Mouse (Mus musculus) gastrocnemius, adult 18-20 months (tissue): ENCODE data around the gene B4galnt4. TPM values are rescaled to one million over a fixed set of nuclear protein-coding genes. Genes with fewer than 3 reads are reported as not detected.

Experiments used
- DNase-seq: peaks from one replicate; pipeline ENCODE4 v3.0.0; 2021; ENCODE audit warnings: low spot score
- total RNA-seq, 2 experiments: library from RNA; stranded (reverse); gene quantifications; 2 replicates each; pipeline ENCODE4 v1.2.3; 2021

The B4galnt4 gene
- total RNA-seq, 2 experiments from 2014 or later: not detected

DNA sequence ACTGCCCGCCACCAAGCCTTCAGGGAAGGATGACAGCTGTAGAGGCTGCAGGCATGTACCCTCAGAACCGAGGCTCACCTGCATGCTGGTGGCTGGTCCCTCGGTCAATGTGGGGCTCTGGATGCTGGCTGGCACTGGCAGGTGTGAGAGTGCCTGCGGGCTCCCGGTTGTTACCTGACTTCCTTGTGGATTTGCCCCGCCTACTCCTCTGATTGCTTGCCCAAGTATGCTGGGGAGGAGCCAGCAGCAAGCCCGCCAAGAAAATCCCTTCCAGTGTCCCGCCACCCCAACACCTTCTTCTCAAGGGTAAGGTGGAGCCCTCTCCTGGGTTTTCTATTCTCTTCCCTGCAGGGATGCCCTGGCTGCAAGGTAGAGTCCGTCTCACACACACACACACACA is 56.7 kb downstream of the B4galnt4 start, which contains the start of gene Ano9:
Ano9 (minus strand) TSS at position 171 of the 400 bp plus-strand sequence.
- no peak for DNase-seq

GRCm38 (mm10) chr7:141119487-141119886 is 58.6 kb downstream of the B4galnt4 start:
- DNase-seq: no peak

- DNase-seq: no peak
Measured at GRCm38 (mm10) chr7:141120605-141121004, 59.7 kb downstream of the B4galnt4 start.

DNA sequence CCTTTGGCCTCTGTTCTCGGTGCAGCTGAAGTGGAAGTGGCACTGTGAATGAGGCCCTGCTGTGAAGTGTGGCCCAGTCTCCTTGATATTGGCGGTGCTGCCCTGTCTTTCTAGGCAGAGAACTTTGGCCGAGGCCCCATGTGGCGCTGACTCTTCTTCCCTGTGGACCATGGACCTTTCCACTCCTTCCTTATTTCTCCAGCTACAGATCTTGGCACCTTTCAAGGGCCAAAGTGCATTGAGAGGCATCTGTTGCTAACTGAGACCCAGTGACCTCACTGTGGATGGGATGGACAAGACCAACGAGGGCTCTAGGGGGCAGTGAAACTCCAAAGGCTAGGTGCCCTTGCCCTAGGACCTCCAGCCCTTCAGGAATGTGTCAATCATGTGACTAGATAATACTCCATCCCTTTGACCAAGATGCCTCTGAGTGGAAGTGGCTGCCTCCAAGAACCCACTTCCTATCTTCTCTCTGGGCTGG is 60.2 kb downstream of the B4galnt4 start:
- no peak for DNase-seq

Other genes starting within 250 kb of the B4galnt4 start
- not detected for gene Zfp941, start 238.9 kb upstream of the B4galnt4 start, total RNA-seq
- gene Urah, start 226.1 kb upstream of the B4galnt4 start, total RNA-seq: not detected
- not detected for gene Scgb1c1, start 215.6 kb upstream of the B4galnt4 start, total RNA-seq
- gene Odf3, start 213.3 kb upstream of the B4galnt4 start, total RNA-seq: not detected
- not detected for gene Gm45785, start 204.8 kb upstream of the B4galnt4 start, total RNA-seq
- 10 to 100 TPM; 11.9 to 13.7 TPM for gene Ric8a, start 204.1 kb upstream of the B4galnt4 start, total RNA-seq
- 1 to 10 TPM; 5.0 to 6.1 TPM for gene Bet1l, start 203.5 kb upstream of the B4galnt4 start, total RNA-seq
- gene Psmd13, start 179.1 kb upstream of the B4galnt4 start, total RNA-seq: 10 to 100 TPM; 83.0 to 87.8 TPM
- gene Sirt3, start 178.8 kb upstream of the B4galnt4 start, total RNA-seq: 10 to 100 TPM; 22.5 to 25.5 TPM
- gene Cox8b, start 160.7 kb upstream of the B4galnt4 start, total RNA-seq: 1,000 to 10,000 TPM; 2,037 to 2,233 TPM
- not detected for gene Nlrp6, start 140.2 kb upstream of the B4galnt4 start, total RNA-seq
- 1 to 10 TPM; 2.2 to 3.4 TPM for gene Pgghg, start 119.7 kb upstream of the B4galnt4 start, total RNA-seq
- gene Ifitm5, start 110.8 kb upstream of the B4galnt4 start, total RNA-seq: not detected
- gene Gm45717, start 105.2 kb upstream of the B4galnt4 start, total RNA-seq: not detected
- gene Ifitm2, start 105.1 kb upstream of the B4galnt4 start, total RNA-seq: 10 to 100 TPM; 44.8 to 64.4 TPM
- gene Ifitm1, start 93.9 kb upstream of the B4galnt4 start, total RNA-seq: 1 to 10 TPM in 1 of 2 experiments, under 1 TPM in 1; 0.97 to 1.3 TPM
- 10 to 100 TPM; 32.8 to 49.0 TPM for gene Ifitm3, start 50.3 kb upstream of the B4galnt4 start, total RNA-seq
- not detected for gene Ifitm6, start 43.2 kb upstream of the B4galnt4 start, total RNA-seq
- gene Gm17387, start 32.0 kb upstream of the B4galnt4 start, total RNA-seq: not detected
- not detected for gene Pkp3, start 17.1 kb downstream of the B4galnt4 start, total RNA-seq
- gene Sigirr, start 39.5 kb downstream of the B4galnt4 start, total RNA-seq: 1 to 10 TPM; 1.1 to 2.9 TPM
- not detected for gene Ano9, start 56.7 kb downstream of the B4galnt4 start, total RNA-seq
- gene Ptdss2, start 61.3 kb downstream of the B4galnt4 start, total RNA-seq: 10 to 100 TPM; 20.2 to 21.1 TPM
- 10 to 100 TPM; 49.3 to 52.9 TPM for gene Rnh1, start 111.8 kb downstream of the B4galnt4 start, total RNA-seq
- gene Hras, start 132.9 kb downstream of the B4galnt4 start, total RNA-seq: 100 to 1,000 TPM; 109 to 117 TPM
- 1 to 10 TPM; 1.6 to 1.7 TPM for gene Lrrc56, start 133.1 kb downstream of the B4galnt4 start, total RNA-seq
- not detected for gene Lmntd2, start 153.0 kb downstream of the B4galnt4 start, total RNA-seq
- under 1 TPM; 0.24 to 0.48 TPM for gene Rassf7, start 154.8 kb downstream of the B4galnt4 start, total RNA-seq
- 10 to 100 TPM; 19.5 to 24.8 TPM for gene Phrf1, start 167.7 kb downstream of the B4galnt4 start, total RNA-seq
- gene Irf7, start 205.4 kb downstream of the B4galnt4 start, total RNA-seq: 1 to 10 TPM in 1 of 2 experiments, under 1 TPM in 1; 0.25 to 1.4 TPM
- gene Cdhr5, start 215.7 kb downstream of the B4galnt4 start, total RNA-seq: not detected
- not detected for gene Sct, start 218.0 kb downstream of the B4galnt4 start, total RNA-seq
- not detected for gene Drd4, start 230.9 kb downstream of the B4galnt4 start, total RNA-seq